21 mouse cellular contexts compared by ENCODE assay signal in the genomic region with DNA sequence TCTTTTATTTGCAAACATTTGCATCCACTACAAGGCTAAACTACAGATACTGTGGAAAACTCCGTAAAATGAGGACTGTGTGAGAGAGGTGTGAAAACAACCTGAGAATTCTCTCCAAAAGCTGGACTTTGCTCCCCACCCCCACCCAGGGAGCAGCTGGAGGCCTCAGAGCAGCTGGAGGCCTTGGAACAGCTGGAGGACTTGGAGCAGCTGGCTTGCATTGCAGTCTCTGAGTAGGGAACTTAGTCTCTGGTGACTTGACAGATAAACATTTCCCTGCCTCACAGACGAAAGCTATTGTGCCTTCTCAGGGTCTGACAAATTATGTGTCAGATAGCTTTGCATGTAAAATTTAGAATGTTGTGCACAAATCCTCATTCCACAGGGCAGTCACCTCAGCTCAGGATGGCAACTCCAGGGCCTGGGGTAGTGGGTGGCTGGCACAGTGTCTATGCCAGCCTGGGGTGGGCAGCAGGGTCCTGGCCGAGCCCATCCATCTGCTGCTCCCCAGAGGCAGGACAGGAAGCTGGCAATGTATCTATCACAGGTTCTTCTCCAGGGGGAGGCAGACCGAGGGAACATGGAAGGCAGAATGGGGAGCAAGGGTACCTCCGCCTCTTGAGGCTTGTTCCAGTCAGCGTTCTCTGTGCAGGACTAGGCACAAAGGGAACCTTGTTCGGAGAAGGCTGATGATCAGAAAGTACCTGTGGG.
DNase-seq lines count a peak whose midpoint lies in the region; ATAC-seq and TF ChIP-seq lines count a peak whose summit lies in the region.
"Had no signal": no experiment of that assay in that cellular context is flagged by ENCODE, and none has a peak within 500 bp of the region (broad histone marks: within the 10 kb centered on the region; RNA-seq: fewer than 3 reads in every experiment).

No protein-coding gene starts in this region.

- no peak for DNase-seq in embryonic facial prominence, embryonic 10.5 days (ENCODE audit: low spot score)
- DNase-seq in lung, embryonic 14.5 days: peak; percentile 65
- no peak for DNase-seq in lung, postnatal 4 days
- DNase-seq in embryonic facial prominence, embryonic 14.5 days (ENCODE audit: low spot score): peak; percentile 63
- no peak for DNase-seq in spleen, postnatal 14 days (ENCODE audit: low spot score in 2 of 2)
- DNase-seq: adrenal gland, postnatal 14 days; cerebellum, postnatal 14 days; kidney, adult 18-20 months; kidney, postnatal 25 days; layer of hippocampus, adult 9-11 months; lung, postnatal 14 days; right cerebral cortex, postnatal 4 days; thymus, postnatal 4 days had no signal

- TF ChIP-seq CTCF in lung, embryonic 14.5 days (IDR thresholded peaks at IDR 0.05; ENCODE audit: low read depth): no peak

- H3K36me3 ChIP-seq in embryonic facial prominence, embryonic 12.5 days: no peaks in the 10 kb centered on the region
- no peaks in the 10 kb centered on the region for H3K36me3 ChIP-seq in embryonic facial prominence, embryonic 10.5 days (replicated peaks)
- H3K36me3 ChIP-seq in hindbrain, embryonic 15.5 days: peaks cover 19% of the 10 kb centered on the region
- H3K36me3 ChIP-seq in hindbrain, embryonic 13.5 days: peaks cover 45% of the 10 kb centered on the region
- H3K36me3 ChIP-seq in lung, embryonic 14.5 days (ENCODE audit: insufficient read depth): no peaks in the 10 kb centered on the region
- no peaks in the 10 kb centered on the region for H3K36me3 ChIP-seq in embryonic facial prominence, embryonic 14.5 days (ENCODE audit: control insufficient read depth, insufficient read depth, low read length)
- H3K36me3 ChIP-seq: G1E; limb, embryonic 13.5 days had no signal

- H3K27ac ChIP-seq in embryonic facial prominence, embryonic 12.5 days: 0 out of 2 replicates have a peak overlapping the region, but pooled peaks have one; percentile 2
- no peak overlapping the region for H3K27ac ChIP-seq in embryonic facial prominence, embryonic 10.5 days (replicated peaks)
- 0 out of 2 replicates have a peak overlapping the region, but pooled peaks have one; percentile 6 for H3K27ac ChIP-seq in hindbrain, embryonic 15.5 days (replicated peaks)
- H3K27ac ChIP-seq in hindbrain, embryonic 13.5 days: no peak overlapping the region
- H3K27ac ChIP-seq in lung, embryonic 14.5 days (ENCODE audit: low read depth): no peak overlapping the region
- H3K27ac ChIP-seq in embryonic facial prominence, embryonic 14.5 days (replicated peaks; ENCODE audit: low read depth, low read length): no peak overlapping the region
- H3K27ac ChIP-seq: limb, embryonic 13.5 days; liver, embryonic 14.5 days; neural tube, embryonic 12.5 days had no signal

- no peak overlapping the region for H3K4me2 ChIP-seq in embryonic facial prominence, embryonic 12.5 days (replicated peaks)
- no peak overlapping the region for H3K4me2 ChIP-seq in hindbrain, embryonic 15.5 days
- H3K4me2 ChIP-seq in hindbrain, embryonic 13.5 days: no peak overlapping the region
- no peak overlapping the region for H3K4me2 ChIP-seq in lung, embryonic 14.5 days
- H3K4me2 ChIP-seq in embryonic facial prominence, embryonic 14.5 days (ENCODE audit: low read depth, low read length): no peak overlapping the region
- H3K4me2 ChIP-seq: limb, embryonic 13.5 days; neural tube, embryonic 12.5 days had no signal

- ATAC-seq in embryonic facial prominence, embryonic 12.5 days (ENCODE audit: insufficient number of reproducible peaks, insufficient read depth, low FRiP score, low TSS enrichment): no peak
- no peak for ATAC-seq in hindbrain, embryonic 15.5 days (ENCODE audit: low FRiP score, low read depth)
- ATAC-seq in hindbrain, embryonic 13.5 days (ENCODE audit: low FRiP score): no peak
- ATAC-seq in lung, embryonic 14.5 days (ENCODE audit: insufficient read depth): peak; percentile 76; the same call in 1 of the 2 replicates
- peak; percentile 74; the same call in 1 of the 2 replicates for ATAC-seq in embryonic facial prominence, embryonic 14.5 days (ENCODE audit: low read depth)
- ATAC-seq: hindbrain, embryonic 16.5 days had no signal

- H3K27me3 ChIP-seq in embryonic facial prominence, embryonic 12.5 days: no peaks in the 10 kb centered on the region
- H3K27me3 ChIP-seq in embryonic facial prominence, embryonic 10.5 days (replicated peaks; ENCODE audit: low read depth, poor library complexity, severe bottlenecking): no peaks in the 10 kb centered on the region
- no peaks in the 10 kb centered on the region for H3K27me3 ChIP-seq in hindbrain, embryonic 15.5 days
- no peaks in the 10 kb centered on the region for H3K27me3 ChIP-seq in hindbrain, embryonic 13.5 days
- H3K27me3 ChIP-seq in lung, embryonic 14.5 days (ENCODE audit: insufficient read depth, low read length): no peaks in the 10 kb centered on the region
- H3K27me3 ChIP-seq in embryonic facial prominence, embryonic 14.5 days (replicated peaks; ENCODE audit: control insufficient read depth, insufficient read depth, low read length): no peaks in the 10 kb centered on the region
- H3K27me3 ChIP-seq: limb, embryonic 13.5 days; neural tube, embryonic 12.5 days had no signal

- H3K9me3 ChIP-seq in embryonic facial prominence, embryonic 12.5 days: no peaks in the 10 kb centered on the region
- no peaks in the 10 kb centered on the region for H3K9me3 ChIP-seq in embryonic facial prominence, embryonic 10.5 days
- no peaks in the 10 kb centered on the region for H3K9me3 ChIP-seq in hindbrain, embryonic 15.5 days
- no peaks in the 10 kb centered on the region for H3K9me3 ChIP-seq in hindbrain, embryonic 13.5 days
- H3K9me3 ChIP-seq in lung, embryonic 14.5 days (ENCODE audit: low read depth, low read length): no peaks in the 10 kb centered on the region
- H3K9me3 ChIP-seq in embryonic facial prominence, embryonic 14.5 days (ENCODE audit: control insufficient read depth, low read length): no peaks in the 10 kb centered on the region
- H3K9me3 ChIP-seq: limb, embryonic 13.5 days; neural tube, embryonic 12.5 days had no signal

- 72% methylated on average over 7 of the region's 7 CpGs for whole genome bisulfite sequencing in embryonic facial prominence, embryonic 12.5 days
- WGBS in embryonic facial prominence, embryonic 10.5 days: 79% methylated on average over 7 of the region's 7 CpGs
- 70% methylated on average over 7 of the region's 7 CpGs for WGBS in hindbrain, embryonic 15.5 days
- WGBS in hindbrain, embryonic 13.5 days: 76% methylated on average over 7 of the region's 7 CpGs
- WGBS in lung, embryonic 14.5 days: 54% methylated on average over 7 of the region's 7 CpGs
- WGBS in embryonic facial prominence, embryonic 14.5 days: 61% methylated on average over 7 of the region's 7 CpGs

- no peak overlapping the region for H3K4me3 ChIP-seq in embryonic facial prominence, embryonic 12.5 days
- H3K4me3 ChIP-seq in embryonic facial prominence, embryonic 10.5 days: no peak overlapping the region
- H3K4me3 ChIP-seq in hindbrain, embryonic 15.5 days: no peak overlapping the region
- H3K4me3 ChIP-seq in hindbrain, embryonic 13.5 days: no peak overlapping the region
- no peak overlapping the region for H3K4me3 ChIP-seq in lung, embryonic 14.5 days (ENCODE audit: low read depth, low read length)
- no peak overlapping the region for H3K4me3 ChIP-seq in embryonic facial prominence, embryonic 14.5 days (ENCODE audit: low read depth, low read length)
- H3K4me3 ChIP-seq: limb, embryonic 13.5 days; neural tube, embryonic 12.5 days had no signal

- no peaks in the 10 kb centered on the region for H3K4me1 ChIP-seq in embryonic facial prominence, embryonic 12.5 days
- H3K4me1 ChIP-seq in embryonic facial prominence, embryonic 10.5 days: peaks cover 13% of the 10 kb centered on the region
- peaks cover 10% of the 10 kb centered on the region; the same call in 1 of the 2 replicates for H3K4me1 ChIP-seq in hindbrain, embryonic 15.5 days (replicated peaks)
- peaks cover 33% of the 10 kb centered on the region for H3K4me1 ChIP-seq in hindbrain, embryonic 13.5 days (replicated peaks)
- no peaks in the 10 kb centered on the region for H3K4me1 ChIP-seq in lung, embryonic 14.5 days (ENCODE audit: insufficient read depth)
- H3K4me1 ChIP-seq in embryonic facial prominence, embryonic 14.5 days (ENCODE audit: control insufficient read depth, insufficient read depth, low read length): peaks cover 4% of the 10 kb centered on the region; the same call in 1 of the 2 replicates

- H3K9ac ChIP-seq in embryonic facial prominence, embryonic 12.5 days: no peak overlapping the region
- H3K9ac ChIP-seq in hindbrain, embryonic 15.5 days: no peak overlapping the region
- no peak overlapping the region; the same call in 1 of the 2 replicates for H3K9ac ChIP-seq in hindbrain, embryonic 13.5 days
- no peak overlapping the region for H3K9ac ChIP-seq in lung, embryonic 14.5 days
- no peak overlapping the region for H3K9ac ChIP-seq in embryonic facial prominence, embryonic 14.5 days (ENCODE audit: low read depth, low read length)
- H3K9ac ChIP-seq: limb, embryonic 13.5 days; liver, embryonic 14.5 days; neural tube, embryonic 12.5 days had no signal

Comparison
In these comparisons a context has a peak if more than half of its experiments do, and no peak if none do; other contexts are left out.
1. ATAC-seq: peak in lung, embryonic 14.5 days (single experiment) and embryonic facial prominence, embryonic 14.5 days (single experiment); none in embryonic facial prominence, embryonic 12.5 days (single experiment), hindbrain, embryonic 15.5 days (single experiment) and hindbrain, embryonic 13.5 days (single experiment).
2. H3K27ac ChIP-seq: peak in embryonic facial prominence, embryonic 12.5 days (single experiment) and hindbrain, embryonic 15.5 days (single experiment); none in embryonic facial prominence, embryonic 10.5 days (single experiment), hindbrain, embryonic 13.5 days (single experiment), lung, embryonic 14.5 days (single experiment) and embryonic facial prominence, embryonic 14.5 days (single experiment).
3. DNase-seq: peak in lung, embryonic 14.5 days (single experiment) and embryonic facial prominence, embryonic 14.5 days (single experiment); none in embryonic facial prominence, embryonic 10.5 days (single experiment), lung, postnatal 4 days (0 of 2) and spleen, postnatal 14 days (0 of 2).